Mouse (Mus musculus): Measurements from ENCODE around the gene Rhox7b.
"Not testable (repeated sequence)": the region's sequence is repeated elsewhere in the genome, so short reads cannot be mapped to it uniquely, and the experiment has no call there.

Rhox7b gene

DNA sequence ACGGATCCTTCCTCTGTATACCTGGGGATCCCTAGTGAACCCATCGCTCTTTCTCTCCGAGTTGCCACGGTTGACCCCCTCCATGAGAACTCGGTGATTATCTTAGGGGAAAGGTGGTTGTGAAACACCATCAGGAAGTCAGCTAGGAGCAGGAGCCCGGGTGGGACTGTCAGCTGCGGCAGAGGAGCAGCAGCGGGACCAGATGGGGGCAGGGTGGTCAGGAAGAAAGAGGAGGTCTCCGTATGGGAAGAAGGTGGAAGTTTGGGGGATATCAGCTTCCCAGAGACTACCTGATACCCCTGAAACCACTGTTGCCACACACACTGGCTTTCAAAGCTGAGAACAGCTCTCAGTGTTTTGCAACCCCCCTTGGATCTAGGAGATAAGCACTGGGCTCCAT, at the start of gene Rhox7b:
TSS of gene Rhox7b (minus strand) at position 101 of the 400 bp plus-strand sequence.
- DNase-seq (ENCODE audit: low read depth, low spot score) = not testable (repeated sequence)

DNA sequence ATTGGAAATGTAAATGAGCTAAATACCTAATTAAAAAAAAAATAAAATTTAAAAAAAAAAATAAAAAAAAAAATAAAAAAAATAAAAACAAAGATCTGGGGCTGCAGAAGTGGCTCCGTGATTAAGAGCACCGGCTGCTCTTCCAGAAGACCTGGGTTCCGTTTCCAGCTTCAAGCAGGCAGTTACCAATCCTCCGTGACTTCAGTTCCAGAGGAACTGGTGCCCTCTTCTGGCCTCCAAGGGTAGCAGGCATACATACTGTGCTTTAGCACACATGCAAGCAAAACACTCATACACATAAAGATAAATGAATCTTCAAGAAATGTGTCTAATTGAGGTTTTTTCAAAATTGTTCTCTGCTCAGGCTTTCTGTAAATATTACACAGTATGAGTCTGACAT, 19.3 kb upstream of the Rhox7b start:
- DNase-seq (ENCODE audit: low read depth, low spot score) = peak; percentile 35

DNA sequence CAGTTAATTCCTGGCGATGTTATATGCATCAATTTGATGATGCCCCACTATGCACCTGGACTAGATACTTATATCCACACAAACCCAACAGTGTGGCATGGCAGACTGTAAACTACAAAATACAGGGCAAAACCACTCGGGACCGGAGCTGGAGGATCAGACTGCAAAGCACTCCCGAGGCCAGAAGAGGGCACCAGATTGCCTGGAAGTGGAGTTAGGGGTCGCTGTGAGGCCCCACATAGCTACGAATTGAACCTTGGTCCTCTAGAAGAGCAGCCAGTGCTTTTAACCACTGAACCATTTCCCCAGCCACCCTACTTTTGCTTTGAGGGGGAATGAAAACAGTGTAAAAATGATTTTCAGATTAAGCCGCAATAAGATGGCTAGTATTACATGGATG, 11.5 kb upstream of the Rhox7b start:
- DNase-seq (ENCODE audit: low read depth, low spot score) = peak; percentile 49

DNA sequence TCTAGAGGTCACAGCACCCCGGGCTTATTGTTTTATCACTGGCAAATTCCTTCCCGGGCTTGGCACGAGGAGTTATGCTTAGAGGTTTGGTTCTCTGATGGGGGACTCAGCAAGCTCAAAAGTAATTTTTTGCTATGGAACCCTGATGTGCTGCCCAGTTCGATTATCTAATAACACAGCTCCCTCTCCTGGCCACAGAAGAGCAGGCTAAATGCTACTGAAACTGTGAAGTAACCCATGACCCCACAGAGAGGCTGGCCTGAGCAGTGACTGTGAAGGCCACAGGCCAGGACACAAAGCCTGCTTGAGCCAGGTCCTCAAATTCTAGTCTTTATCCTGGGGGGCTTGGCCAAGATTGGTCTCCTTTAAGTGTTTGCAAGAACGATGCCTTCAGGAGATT, 6.7 kb upstream of the Rhox7b start:
- no peak for DNase-seq (ENCODE audit: low read depth, low spot score)

DNA sequence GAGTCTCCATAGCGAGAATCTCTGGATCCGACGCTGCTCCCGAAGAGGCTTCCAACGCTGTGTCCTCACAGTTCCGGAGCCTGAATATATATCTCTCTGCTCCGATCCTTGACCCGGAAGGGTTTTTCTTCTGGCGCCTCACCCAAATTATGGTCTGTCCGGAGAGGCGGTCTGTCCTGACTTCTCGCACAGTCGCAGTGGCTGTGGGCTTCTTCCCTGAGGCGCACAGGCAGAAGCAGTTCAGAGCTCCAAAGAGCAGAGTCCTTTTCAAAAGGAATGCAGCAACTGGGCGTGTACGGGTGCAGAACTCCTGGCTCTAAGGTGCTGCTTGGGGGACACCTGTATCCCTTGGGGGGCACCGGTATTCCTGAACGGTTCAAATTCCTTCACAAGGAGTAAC, 4.6 kb upstream of the Rhox7b start, which contains the start of gene Rhox9:
TSS of gene Rhox9 (minus strand) at position 101 of the 400 bp plus-strand sequence.
- not testable (repeated sequence) for DNase-seq (ENCODE audit: low read depth, low spot score)

DNA sequence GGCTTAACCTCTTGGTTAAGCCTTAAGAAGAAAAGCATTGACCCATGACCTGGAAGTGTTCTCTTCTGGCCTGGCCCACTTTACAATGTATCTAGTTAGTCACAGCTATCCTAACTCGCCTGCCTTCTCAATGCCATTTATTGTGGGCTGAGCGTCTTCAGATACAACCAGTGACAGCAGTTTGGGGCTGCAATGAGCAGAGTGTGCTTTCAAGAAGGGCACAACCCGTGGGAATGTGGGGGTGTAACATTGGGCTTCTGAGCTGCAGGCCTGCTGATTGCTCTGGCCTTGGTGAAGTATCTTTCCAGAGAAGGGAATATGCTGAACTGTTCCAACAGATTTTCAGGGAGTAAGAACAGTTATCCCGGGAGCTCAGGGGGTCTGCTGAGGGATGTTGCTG, 18.2 kb downstream of the Rhox7b start, which contains the start of gene Rhox8:
TSS of gene Rhox8 (minus strand) at position 101 of the 400 bp plus-strand sequence.
- DNase-seq (ENCODE audit: low read depth, low spot score) = no peak

DNA sequence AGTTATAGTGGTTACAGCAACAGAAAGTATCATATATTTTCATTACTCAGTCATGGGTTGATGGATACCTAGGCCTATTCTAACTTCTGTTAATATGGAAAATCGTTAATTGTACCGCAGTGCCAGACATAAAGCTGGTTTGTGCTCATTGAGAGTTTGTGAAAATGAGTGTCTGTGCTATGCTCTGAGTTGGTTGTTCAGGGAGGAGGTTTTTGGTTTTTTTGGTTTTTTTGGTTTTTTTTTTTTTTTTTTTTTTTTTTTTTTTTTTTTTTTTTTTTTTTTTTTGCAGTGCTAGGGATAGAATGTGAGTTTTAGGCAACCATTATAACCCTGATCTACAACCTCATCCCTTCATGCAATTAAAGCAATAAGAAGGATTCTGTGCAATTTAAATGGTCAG, 25.4 kb downstream of the Rhox7b start:
- no peak for DNase-seq (ENCODE audit: low read depth, low spot score)
